Mouse (Mus musculus) NIH3T3 (cell line): ENCODE results near the gene Ms4a4b.
"Not testable (repeated sequence)": the region's sequence is repeated elsewhere in the genome, so short reads cannot be mapped to it uniquely, and the experiment has no call there.

ENCODE experiments used
- DNase-seq: peaks from one replicate; pipeline ENCODE4 v3.0.0-alpha.2; 2012; ENCODE audit warnings: low read depth

Gene Ms4a4b

DNA sequence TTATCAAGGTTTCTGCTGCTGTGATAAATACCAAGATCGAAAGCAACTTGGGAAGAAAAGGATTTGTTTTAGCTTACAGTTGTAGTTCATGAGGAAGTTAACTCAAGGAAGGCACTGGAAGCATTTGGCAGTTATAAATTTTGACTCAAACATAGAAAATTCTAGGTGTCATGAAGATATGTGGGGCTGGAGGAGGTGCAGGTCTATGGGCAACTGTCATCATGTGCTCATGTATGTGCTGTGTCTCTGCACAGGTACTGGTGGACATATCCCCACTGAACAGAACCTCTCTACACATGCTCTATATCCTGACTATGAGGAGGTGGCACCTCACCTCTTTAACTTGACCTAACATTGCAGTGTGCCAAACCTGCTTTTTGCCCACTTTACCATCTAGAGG, 43.2 kb downstream of the Ms4a4b start:
- DNase-seq = no peak

DNA sequence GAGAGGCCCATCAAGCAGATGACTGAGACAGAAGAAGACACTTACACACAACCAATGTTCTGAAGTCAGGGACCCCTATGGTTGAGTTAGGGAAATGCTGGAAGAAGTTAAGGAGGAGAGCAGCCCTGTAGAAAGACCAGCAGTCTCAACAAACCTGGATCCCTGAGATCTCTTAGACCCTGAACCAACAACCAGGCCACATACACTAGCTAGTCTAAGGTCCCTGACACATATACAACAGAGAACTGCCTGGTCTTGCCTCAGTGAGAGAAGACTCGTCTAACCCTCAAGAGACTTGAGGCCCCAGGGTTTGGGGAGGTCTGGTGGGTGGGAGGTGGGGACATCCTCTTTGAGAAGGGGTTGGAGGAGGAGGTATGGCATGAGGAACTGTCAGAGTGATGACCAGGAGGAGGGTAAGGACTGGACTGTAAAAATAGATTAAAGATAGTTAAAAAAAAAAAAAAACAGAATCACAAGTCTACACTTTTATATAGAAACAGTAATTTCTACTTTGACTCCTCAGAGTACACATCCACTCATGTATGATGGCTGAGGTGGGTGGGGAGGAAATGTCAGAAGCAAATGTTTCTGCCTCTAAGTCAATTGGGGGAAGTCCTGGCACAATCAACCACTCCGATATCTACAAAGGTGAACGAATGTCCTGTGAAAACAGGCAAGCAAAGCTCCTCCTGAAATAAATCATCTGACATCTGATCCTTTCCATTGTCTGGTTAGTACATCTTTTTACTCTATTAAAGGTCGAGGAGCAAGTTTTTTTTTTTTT, 48.2 kb downstream of the Ms4a4b start:
- no peak for DNase-seq

DNA sequence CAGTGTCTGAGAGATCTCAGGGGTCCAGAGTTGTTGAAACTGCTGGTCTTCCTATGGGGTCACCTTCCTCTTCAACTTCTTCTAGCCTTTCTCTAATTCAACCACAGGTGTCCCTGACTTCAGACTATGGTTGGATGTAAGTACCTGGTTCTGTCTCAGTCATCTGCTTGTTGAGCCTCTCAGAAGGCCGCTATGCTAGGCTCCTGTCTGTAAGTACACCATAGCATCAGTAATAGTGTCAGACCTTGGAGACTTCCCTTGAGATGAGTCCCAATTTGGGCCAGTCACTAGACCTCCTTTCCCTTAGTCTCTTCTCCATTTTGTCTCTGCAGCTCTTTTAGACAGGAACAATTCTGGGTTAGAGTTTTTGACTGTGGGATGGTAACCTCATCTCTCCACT, 49.3 kb downstream of the Ms4a4b start:
- DNase-seq = no peak

DNA sequence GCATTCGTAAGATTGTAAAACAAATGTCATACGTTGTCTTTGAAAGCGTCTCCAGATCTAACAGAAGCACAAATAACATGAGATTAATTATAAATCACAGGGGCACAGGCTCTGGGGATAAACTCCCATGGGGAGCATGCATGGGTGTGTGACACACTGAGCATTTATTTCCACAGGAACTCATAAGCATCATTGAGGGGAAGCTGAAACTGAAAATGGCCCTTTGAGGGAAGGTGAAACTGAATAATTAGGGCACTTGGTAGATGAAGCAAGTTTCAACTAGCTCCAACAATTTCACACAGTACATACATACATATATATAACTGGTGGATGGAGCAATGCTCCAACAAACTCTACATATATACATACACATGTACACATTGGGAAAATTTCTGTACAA, 51.2 kb downstream of the Ms4a4b start:
- no peak for DNase-seq

DNA sequence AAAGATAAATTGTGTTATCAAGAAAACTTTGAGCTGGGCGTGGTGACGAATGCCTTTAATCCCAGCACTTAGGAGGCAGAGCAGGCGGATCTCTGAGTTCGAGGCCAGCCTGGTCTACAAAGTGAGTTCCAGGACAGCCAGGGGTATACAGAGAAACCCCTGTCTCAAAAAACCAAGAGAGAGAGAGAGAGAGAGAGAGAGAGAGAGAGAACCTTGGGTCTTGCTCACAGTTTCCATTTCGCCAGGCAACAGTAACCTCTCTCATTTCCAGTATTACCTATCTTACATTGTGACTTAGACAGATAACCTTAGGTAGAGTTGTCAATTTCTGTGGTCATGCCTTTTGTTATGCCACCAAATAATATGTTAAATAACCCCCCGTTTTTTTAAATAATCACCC, 53.0 kb downstream of the Ms4a4b start:
- DNase-seq = no peak

DNA sequence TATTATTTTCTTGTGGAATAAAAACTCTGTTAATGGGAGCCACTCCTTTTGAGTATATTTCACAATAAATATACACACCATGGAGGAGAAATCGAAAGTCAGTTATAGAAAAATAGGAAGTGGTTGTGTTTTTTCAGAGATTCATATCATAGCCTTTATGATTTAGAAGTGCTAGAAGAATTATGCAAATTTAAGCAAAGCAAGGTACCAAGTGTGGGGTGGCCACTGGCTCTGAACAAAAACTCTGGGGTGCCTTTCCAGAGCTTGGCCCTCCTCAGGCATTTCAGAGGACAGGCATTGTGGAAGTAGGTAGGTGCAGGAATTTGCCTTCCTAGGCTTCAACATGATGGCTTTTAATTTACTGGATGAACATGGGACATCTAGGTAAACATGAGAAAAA, 53.9 kb downstream of the Ms4a4b start:
- DNase-seq = not testable (repeated sequence)

DNA sequence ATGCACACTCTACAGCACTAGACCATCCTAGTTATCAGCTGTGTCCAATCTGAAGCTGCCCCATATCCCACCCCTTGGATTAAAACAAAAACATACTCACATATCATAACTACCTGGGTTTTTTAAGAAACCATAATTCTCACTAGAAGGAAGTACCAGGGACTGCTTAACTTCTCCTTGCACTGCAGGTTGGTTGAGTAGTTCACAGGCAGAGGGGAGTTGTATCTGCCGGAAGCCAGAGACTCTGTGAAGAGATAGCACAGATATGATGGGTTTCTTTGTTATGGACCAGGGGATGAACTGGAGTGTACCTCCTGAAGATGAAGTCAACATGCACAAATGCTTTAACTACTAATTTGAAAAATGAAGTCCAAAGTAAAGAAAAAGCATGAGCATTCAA, 57.4 kb downstream of the Ms4a4b start:
- DNase-seq = no peak

DNA sequence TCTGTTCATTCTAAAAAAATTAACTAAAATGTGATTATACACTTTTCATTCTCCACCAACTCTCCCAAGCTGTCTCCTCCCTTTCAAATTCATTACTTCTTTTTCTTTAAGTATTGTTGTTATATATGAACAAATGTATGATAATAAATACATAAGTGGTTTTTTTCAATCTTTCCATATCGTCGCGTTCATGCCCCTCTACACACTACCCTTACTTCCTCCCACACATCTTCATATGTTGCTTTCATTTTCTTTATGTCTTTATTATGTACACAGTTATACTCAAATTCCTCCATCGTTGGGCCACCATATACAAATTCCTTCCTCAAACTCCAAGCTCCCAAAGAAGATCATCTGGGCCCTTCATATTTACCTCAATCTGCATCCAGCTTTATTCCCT, 58.0 kb downstream of the Ms4a4b start:
- DNase-seq = no peak

DNA sequence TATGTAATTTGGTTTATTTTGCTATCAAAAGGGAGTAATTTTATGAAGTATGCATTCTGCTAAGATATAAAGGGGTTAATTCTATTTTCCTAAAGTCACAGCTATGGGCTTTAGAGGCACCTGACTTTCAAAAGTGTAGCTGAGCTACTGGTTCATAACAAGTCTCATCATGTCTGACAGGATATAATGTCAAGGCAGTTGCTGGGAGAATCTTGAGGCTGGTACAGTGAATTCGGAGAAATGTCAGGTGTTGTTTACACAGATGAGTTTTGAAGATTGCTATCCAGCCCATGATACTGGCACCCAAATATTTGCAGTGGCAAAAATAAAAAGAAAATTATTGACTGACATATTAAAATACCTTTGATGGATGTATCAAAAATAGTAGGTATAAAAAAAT, 61.5 kb downstream of the Ms4a4b start:
- DNase-seq = no peak

DNA sequence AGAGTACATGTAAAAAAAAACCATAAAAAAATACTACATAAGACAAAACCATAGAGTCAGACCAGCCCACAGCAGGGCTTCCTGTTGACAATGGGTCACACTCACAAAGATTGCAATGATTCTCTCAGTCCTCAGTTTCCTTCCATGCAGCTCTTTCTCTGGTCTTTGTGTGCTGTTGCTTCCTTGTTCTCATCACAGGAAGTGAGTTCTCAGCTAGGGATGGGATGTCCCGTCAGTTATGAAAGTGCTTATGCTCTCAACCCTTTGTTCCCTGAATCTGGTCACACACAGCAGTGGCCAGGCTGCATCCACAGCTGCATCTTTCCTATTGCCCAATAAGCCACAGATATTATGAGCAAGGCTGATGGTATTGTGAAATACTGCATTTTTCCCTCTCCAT, 70.1 kb downstream of the Ms4a4b start:
- no peak for DNase-seq

DNA sequence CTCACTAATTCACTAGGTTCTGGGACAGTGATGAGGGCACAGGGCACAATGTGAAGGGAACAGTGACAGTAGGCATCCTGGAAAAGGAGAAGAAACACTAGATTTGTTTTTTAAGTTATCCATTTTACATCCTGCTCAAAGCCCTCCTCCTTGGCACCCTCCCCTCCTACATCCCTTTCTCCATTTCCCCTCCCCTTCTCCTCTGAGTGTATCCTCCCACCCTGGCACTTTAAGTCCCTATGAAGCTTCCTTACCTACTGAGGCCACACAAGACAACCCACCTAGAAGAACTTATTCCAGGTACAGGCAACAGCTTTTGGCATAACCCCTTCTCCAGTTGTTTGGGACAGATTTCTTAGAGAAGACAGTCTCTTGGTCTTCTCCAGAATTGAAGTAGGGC, 72.9 kb downstream of the Ms4a4b start, which contains the start of gene Ms4a6b:
TSS of gene Ms4a6b (plus strand) at position 267 of the 400 bp plus-strand sequence.
- no peak for DNase-seq
